Mouse (Mus musculus): ENCODE measurements around the gene C7.
A peak's percentile ranks its signal among the peaks of the same experiment; 100 is the strongest.
"Not testable (repeated sequence)": the region's sequence is repeated elsewhere in the genome, so short reads cannot be mapped to it uniquely, and the experiment has no call there.

The C7 gene

DNA sequence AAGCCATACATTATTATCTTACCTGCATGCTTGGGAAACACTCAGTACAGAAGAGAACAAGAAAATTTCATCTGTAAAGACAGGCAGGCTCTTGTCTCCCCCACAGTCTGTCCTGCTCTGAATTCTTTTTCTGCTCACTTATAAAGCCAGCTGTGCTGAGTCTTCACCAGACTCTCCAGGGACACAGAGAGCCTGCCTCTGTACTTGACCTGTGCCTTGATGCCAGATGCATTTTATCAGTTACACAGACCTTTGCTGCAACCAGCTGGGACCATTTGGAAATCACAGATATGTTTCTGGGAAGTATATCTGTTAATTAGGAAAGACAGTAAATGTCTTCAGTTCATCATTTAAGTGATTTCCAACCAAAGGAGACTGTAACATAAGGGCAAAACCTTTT, at the start of gene C7:
TSS of gene C7 (minus strand) at position 106 of the 400 bp plus-strand sequence.
- peak; percentile 30 for DNase-seq

DNA sequence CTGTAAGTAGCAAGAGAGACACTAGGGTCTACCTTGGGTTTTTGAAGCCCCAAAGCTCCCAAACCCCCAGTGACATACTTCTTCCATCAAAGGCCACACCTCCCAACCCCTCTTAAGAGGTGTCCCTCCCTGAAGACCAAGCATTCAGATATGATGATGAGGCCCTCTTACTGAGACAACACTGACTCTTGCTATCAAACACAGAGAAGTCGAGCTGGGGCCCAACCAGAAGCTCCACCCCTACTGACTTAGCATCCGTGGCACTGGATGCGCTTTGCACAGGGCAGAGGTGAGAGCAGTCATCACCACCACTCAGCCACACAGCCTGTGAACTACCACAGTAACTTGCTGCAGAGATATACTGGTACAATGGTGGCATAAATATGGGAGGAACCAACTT, 49.1 kb upstream of the C7 start:
- DNase-seq = no peak

DNA sequence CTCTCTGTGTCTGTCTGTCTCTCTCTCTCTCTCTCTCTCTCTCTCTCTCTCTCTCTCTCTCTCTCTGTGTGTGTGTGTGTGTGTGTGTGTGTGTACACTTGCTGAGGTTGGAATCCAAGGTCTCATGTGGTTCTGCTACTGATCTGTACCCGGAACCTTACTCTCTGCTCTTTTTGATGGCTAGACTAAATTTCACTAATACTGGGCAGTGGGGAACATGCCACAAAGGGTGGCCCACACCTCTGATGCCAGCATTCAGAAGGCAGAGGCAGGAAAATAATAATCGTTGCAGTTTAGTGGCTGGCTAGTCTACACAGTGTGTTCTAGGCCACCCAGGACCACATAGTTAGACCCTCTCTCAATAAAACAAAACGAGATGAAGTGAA, 45.1 kb upstream of the C7 start:
- DNase-seq = no peak

DNA sequence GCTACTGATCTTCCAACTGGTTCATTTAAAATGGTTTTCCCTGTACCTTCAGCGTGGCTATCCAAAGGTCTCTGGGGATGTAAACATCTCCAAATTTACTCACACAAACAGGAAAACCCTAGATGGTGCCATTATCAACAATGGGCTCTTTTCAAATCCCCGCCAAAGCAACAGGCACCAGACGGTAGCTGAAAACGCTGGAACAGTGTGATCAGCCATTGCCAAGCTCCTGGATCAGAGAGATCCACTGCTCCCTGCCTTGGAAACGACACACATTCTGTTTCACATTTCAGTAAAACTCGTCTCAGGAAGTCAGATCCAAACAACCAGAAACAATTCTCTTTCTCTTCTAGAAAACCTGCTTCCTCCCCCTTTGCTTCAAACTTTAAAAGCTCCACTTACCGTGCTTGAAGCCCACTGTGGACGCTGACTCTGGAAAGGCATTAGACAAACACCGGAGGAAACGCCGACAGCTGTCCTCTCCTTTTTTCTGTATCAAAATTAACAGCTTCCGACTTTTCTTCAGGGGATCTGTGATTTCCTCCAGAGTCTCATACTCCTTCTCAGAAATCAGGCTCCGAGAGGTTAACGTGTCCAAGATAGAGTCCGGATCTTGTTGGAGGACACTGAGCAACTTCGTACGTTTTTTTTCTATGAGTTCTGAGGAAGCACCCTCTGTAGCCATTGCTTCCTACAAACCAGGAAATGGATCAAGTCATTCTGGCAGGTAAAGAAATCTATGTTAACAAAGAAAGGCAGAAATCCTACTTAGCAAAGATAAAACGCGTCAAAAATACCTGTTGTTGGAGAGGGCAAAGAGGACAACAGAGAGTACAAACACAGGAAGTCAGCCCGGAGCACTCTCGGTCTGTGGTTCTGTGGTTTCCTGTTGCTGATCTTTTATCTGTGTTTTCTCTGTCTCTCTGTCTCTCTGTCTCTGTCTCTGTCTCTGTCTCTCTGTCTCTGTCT, 44.4 kb upstream of the C7 start, which contains the start of gene Card6:
TSS of gene Card6 (minus strand) at position 854 of the 969 bp plus-strand sequence.
- DNase-seq = peak; percentile 30

DNA sequence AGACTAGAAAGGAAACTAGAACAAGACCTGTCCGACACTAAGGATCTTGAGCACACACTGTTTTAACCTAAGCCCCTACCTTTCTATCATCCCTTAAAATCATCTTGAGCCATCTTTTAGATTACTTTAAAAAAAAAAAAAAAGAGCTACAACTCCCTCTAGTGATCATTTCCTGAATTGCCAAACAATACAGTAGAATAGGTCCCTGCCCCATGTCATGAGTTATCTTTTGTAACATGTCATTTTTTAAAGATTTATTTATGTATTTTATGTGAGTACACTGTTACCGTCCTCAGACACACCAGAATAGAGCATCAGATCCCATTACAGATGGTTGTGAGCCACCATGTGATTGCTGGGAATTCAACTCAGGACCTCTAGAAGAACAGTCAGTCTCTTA, 42.8 kb upstream of the C7 start:
- no peak for DNase-seq

DNA sequence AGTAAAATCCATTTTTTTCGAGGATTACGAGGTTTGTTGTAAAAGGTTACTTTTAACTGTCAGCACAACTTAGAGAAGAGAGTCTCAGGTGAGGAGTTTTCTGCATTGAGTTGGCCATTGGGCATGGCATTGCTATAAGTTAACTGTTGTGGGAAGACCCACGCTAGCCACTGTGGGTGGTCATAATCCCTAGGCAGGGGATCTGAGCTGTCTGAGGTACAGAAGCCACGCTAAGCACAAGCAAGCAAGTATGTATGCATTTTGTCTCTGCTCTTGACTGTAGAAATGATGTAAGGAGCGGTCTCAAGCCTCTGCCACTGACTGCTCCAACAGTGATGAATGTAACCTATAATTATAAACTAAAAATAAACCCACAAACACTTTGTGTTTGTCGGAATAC, 42.4 kb upstream of the C7 start:
- no peak for DNase-seq

DNA sequence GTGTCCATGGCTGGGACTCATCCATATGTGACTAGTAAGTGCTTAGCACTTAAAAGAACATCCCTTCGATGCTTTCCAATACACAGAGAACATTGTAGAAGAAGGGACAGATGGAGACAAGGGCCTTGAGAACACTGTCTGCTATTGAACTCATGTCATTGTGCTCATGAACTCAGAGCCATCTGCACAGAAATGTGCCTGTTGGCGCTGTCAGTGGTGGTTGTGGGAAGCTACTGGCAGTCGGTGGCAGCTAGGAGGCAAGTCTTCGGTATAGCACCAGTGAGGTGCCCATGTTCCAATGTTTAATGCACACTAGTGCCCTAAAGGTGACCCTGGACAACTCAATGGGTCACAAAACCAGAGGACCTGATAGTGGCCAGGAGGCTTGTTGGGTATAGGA, 38.8 kb upstream of the C7 start:
- DNase-seq = no peak

DNA sequence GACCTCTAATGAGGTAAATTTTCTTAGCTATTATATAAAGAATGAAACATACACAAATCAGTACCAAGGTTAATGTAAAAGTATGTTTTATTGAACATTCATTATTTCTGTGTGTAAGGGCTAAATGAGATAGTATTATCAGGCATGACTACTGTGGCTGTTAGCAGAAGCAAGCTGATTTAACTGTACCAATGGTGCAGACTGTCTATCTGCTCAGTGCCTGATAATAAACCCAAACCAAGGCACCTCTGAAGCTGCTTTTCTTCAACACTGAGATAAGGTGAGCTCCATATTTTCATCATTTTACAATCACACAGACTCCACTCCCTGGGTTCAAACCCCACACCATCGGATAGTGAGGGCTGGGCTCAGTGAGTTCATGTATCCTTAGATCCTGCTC, 33.8 kb upstream of the C7 start:
- no peak for DNase-seq

DNA sequence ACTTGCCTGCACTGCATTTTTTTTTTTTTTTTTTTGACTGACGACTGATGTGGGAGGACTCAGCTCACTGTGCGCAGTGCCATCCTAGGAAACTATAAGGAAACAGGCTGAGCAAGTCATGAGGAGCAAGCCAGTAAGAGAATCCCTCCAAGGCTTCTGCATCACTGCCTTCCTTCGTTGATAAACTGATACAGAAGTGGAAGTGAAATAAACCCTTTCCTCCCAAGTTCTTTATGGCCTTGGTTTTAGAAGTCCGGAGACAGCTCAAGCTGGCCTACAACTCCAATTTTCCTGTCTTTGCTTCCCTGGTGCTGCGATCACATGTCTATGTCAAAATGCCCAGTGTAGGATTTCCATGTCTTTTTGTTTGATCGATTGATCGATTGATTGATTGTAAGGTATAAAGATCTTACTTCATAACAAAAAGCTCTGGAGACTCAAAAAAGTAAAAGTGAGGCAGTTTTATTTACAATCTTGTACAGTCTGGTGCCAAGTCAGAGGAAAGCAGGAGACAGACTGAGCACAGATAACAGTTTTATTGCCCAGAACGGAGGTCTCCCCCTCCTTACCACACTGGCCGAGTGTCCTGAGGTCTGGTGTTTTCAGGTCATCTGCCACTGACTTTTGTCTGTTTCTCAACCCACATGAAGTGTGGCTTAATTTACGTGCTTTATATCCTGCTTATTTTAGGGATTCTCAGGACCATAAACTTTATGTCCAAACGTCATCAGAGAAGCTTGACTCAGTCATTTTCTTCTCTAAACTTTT, 32.2 kb upstream of the C7 start:
- DNase-seq = no peak

DNA sequence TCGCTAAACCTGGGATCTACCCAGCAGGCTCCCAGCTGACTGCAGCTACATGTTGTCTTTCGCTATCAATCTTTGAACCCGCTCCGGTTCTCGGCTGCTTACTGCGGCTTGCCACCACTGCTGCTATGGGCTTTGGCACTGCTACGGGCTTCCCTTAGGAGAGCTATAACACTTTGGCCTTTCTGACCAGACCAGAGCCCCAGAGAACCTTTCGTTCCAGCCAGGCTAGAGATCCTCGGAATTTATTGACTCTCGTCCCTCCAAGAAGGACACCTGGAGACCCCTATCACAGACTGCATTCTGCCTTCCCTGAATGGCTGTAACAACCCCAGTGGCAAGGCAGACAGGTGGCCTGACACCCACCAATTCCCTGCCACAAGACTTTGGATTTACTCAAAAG, 26.6 kb upstream of the C7 start:
- DNase-seq = no peak

DNA sequence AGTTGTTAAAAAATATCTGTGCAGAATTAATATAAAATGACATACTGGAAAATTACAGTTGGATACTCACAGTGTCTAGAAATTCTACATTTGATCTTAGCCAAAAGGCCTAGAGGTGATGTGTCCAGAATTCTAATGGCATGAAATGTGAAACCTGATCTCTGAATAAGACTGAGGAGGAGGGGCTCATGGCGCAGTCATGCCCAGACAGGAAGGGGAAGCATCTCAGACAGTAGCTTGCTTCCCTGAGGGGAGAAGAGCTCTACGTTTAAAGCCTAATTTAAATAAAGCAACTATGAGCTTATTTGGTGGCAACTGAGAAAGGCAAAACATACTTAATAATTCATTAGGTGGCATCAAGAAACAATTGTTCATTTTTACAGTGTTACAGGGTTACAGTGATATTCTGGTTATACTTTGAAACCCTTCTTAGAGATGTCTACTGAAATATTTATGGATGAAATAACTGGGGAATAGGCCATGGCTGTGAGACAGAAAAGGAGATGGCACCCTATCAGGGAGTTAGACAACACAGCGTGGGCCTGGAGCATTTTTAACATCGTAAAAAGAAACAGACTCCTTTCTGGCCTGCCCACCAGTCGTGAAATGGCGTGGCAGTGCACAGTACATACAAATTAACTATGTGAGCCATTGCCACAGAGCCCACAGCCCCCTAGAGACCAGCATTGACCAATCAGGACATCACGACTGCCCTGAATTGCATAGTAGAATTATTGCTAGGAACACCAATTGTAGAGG, 25.5 kb upstream of the C7 start:
- no peak for DNase-seq

DNA sequence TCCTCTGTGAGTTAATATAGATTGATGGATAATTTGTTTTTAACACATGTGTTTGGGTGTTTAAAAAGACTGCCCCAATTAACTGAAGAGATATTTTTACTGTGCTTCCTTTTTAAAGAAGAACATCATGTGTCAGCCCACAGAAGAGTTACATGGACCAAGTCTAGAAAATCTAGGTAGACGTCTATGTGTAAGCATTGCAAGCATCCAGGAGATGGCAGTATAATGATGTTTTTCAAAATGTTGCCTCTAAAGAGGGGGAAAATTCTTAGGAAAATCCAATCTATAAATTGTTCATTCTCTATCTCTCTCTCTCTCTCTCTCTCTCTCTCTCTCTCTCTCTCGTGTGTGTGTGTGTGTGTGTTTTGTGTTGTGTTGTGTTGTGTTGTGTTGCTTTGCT, 22.6 kb upstream of the C7 start:
- peak; percentile 22 for DNase-seq

DNA sequence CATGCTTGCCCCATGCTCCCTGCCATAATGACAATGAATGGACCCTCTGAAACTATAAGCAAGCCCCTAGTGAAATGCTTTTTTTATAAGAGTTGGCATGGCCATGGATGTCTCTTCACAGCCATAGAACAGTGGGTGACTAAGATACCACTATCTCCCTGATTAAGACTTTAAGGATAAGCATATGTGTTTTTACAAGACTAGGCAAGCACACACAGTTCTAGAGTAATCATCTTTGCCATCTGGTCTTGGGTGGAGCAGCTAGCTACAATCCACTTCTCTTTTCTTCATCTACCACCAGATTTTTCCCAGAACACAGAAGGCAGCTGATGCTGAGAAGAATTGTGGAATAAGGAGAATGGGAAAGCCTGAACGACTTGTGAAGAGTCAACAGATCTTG, 17.7 kb upstream of the C7 start:
- no peak for DNase-seq

DNA sequence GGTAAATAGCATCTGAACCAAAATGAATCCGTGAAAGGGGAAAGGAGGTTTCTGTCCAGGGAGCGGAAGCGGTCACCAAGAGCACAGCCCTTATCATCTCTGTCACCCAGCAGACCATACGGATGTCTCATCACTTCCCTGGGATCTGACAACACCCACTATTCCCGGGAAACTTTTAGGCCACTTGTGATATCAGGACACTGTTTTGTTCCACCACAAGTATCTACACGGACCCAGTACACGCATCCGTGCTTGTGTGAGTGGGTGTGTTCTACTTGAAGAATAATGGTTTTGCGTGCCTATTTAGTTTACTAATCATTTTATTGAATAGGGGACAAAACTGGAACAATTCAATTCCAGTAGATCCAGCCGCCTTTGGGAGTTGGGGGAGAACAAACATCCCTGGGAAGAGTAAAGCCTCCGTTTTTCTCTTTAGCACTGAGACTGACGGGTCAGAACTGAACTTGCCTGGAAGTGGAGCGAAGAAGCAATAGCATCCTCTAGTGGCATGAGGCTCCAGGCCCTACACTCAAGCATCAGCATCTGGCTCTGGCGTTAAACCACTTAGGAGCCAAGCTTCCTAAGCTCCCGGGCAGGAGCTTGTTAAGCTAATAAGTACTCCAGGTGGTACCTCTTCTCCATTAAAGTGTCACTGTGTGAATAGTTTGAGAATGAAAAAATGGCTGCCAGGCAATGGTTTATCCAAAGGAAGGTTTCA, 5.4 kb upstream of the C7 start:
- DNase-seq = peak; percentile 46

DNA sequence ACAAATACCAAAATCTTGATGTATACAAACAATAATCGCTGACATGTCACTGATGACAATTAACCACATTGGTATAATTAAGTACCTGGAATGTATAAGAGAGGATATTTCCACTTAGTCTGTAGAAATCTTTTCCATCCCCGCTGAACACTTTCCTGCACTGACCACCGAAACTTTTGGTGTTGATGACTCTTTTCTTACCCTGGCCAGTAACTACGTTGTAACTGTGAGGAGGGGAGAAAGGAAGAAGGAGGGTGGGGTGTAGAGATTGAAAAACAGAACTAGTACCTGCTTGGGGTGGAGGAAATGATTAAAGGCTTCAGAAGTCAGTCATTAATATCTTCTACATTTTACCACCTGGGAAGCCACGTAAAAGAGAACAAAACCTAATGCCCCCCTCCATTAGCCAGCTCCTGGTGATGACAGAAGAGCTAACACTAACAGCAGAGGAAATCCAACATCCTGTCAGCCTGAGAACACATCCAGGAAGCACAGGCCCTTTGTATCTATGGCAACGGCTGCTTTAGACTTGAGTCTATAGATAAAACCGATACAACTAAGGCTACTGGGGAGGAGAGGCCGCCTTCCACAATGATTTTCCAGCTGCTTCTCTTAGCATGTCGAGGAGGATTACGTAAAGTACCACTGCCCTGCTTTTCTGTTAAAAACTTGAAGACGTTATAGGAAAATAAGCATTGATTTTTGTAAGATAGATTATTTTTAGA, 17.8 kb downstream of the C7 start:
- no peak for DNase-seq

DNA sequence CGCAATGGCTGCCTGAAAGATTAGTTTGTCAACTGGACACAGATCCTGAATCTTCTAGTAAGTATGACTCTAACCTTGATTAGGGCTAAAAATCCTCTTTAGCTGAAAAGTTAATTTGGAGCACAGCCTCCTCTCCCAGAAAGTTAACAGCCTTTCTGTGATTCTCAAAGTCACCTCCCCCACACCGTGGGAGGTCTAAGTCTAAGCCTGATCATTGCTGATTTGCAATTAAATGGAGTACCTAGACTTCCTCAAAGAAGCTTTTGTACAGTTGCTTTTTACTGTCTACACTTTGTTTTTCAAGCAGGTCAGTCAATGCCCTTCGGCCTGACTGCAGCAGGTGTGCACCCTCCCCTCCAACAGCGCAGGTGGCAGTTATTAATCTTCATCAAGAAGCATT, 34.3 kb downstream of the C7 start:
- DNase-seq = no peak

DNA sequence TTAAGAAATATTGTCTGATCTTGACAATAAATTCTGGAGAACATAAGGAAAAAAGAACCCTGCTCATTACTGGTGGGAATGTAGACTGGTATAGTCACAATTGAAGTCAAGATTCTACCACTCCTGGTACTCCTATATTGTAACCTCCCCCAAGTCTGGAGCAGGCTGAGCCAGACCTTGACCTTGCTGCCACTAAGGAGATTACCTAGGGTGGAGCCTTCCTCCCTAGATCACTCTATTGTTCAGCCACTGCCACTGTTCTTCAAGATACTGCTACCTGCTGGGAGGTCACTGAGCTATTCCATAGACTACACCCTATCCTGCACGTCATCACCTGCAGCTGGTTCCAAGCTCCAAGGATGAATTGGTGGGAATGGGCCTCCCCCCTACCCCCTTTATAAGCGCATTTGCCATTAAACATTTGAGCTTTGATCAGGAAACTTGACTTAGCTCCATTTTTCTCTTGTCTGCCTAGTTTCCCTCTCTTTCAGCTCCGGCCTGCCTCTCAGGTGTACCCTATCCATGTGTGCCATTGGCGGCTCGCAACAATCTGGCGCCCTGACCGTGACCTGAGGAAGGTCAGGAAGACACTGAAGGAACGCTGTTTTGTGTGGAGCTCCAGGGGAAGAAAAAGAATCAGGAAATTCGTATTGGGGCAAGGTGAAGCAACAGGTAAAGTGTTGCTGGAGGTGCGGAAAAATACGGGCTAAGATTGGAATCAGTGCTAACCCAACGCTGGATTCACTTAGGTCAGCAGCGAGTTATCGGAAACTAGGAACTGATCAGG, 39.9 kb downstream of the C7 start:
- DNase-seq = not testable (repeated sequence)

DNA sequence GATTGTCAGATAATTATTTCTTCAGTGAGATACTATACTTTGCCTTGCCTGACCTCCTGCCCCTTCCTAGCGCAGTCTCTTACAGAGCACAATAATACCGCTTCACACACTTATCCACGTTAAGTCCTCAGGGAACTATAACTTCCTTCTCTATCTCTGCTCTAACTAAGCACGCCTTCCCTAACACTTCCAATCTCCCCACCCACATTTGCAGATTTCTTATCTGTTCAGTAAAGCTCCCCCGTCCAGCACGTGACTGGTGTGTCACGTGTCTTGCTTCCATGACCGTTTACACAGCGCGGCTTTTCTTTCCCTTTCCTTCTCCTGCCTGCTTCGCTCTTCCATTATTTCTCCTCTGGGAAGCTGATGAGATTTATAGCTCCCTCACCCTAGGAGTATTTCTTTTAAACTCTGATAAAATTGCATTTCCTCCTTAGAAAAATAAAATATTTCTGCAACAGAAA, 53.9 kb downstream of the C7 start:
- no peak for DNase-seq

DNA sequence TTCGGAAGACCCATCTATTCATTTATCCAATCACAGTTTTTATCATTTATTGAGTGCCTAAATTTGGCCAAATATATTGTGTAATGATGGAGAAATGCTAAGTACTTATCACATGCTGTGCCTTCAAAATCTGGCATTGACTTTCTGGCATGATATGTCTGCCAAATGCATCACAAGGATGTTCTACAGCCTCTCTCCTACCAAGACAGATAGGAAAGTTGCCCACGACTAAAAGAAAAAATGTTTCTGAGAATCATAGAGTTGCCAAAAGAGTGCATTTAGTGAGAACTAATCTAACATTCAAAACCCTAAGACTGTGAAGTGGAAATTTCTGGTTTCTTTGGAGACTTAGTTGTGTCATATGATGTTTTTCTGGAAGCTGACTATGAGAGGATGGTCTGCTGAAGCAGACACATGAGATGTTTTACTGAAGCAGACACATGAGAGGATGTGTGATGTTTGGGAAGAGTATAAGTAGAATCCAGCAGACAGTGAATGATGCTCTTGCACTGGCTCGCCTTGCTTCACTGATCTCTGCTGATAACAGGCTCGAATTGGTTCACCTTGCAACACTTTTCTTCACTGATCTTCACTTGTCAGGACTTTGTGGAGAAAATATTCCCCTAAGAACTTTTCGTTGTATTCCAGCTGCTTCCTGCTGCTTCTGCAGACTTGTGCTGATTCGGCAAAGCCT, 59.9 kb downstream of the C7 start:
- DNase-seq = no peak

DNA sequence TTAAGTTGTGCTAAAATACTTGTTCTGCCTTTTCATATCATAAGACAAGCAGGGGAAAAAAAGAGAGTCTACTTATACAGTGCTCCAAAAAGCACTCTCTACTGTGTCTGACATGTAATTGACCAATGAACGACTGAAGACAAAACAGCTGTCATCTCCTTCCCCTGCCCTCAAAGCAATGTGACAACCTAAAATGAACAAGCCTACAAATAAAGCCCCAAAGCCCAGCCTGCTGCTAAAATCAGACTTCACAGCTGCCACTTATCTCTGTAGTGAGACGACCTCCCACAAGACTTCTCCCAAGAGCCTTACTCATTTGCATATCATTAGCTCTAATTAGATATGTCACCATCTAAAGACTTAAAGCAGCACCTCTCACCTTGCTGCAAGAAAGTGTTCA, 60.6 kb downstream of the C7 start:
- DNase-seq = no peak

Measured in lung, postnatal 10 days (tissue).